In the genomic region with DNA sequence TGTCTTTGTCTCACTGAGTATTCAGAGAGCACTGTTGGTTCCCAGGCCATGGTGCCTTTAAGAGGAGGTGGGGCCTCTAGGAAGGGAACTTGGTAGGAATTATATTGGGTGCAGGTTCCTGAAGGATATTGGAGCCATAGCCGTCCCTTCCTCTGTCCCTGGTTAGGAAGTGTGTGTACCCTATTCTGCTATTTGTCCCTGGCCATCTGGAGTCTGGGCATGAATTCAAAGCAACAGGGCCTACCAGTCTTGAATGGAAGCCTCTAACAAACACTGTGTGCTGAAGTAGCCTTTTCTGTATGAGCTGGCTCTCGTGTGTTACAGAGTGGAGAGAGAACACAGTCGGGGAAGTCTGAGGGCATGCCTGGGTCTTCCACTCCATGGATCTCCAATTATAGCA, we compare ENCODE assay signal across 22 mouse cellular contexts. TPM values are rescaled to one million over a fixed set of nuclear protein-coding genes. Genes with fewer than 3 reads are reported as not detected.
DNase-seq lines count a peak whose midpoint lies in the region; ATAC-seq and TF ChIP-seq lines count a peak whose summit lies in the region.
"Had no signal": no experiment of that assay in that cellular context is flagged by ENCODE, and none has a peak within 500 bp of the region (broad histone marks: within the 10 kb centered on the region; RNA-seq: fewer than 3 reads in every experiment).

No protein-coding gene starts in this region.

- no peak overlapping the region for H3K9ac ChIP-seq in forebrain, embryonic 14.5 days (ENCODE audit: low read length)
- H3K9ac ChIP-seq in forebrain, embryonic 15.5 days (replicated peaks): no peak overlapping the region
- H3K9ac ChIP-seq in midbrain, postnatal 0 days (replicated peaks; ENCODE audit: low read length, poor library complexity, severe bottlenecking): no peak overlapping the region
- no peak overlapping the region for H3K9ac ChIP-seq in midbrain, embryonic 11.5 days (ENCODE audit: low read length)
- H3K9ac ChIP-seq in intestine, postnatal 0 days (ENCODE audit: low read depth, low read length): no peak overlapping the region
- H3K9ac ChIP-seq in kidney, embryonic 16.5 days (replicated peaks; ENCODE audit: low read length): no peak overlapping the region
- H3K9ac ChIP-seq: liver, postnatal 0 days had no signal

- H3K27ac ChIP-seq in forebrain, embryonic 14.5 days (ENCODE audit: low read depth, low read length): no peak overlapping the region
- no peak overlapping the region for H3K27ac ChIP-seq in forebrain, embryonic 15.5 days (replicated peaks)
- no peak overlapping the region for H3K27ac ChIP-seq in midbrain, postnatal 0 days (ENCODE audit: low read depth, low read length)
- no peak overlapping the region for H3K27ac ChIP-seq in midbrain, embryonic 11.5 days (ENCODE audit: low read depth, low read length)
- H3K27ac ChIP-seq in intestine, postnatal 0 days (ENCODE audit: low read depth, low read length): no peak overlapping the region
- no peak overlapping the region for H3K27ac ChIP-seq in kidney, embryonic 16.5 days (ENCODE audit: low read length)
- H3K27ac ChIP-seq: hindbrain, embryonic 10.5 days; midbrain, embryonic 10.5 days had no signal

- no peaks in the 10 kb centered on the region for H3K27me3 ChIP-seq in forebrain, embryonic 14.5 days (replicated peaks; ENCODE audit: control insufficient read depth, insufficient read depth, low read length)
- no peaks in the 10 kb centered on the region for H3K27me3 ChIP-seq in forebrain, embryonic 15.5 days
- no peaks in the 10 kb centered on the region for H3K27me3 ChIP-seq in midbrain, postnatal 0 days (ENCODE audit: insufficient read depth, low read length)
- no peaks in the 10 kb centered on the region for H3K27me3 ChIP-seq in midbrain, embryonic 11.5 days (ENCODE audit: control insufficient read depth, insufficient read depth, low read length)
- H3K27me3 ChIP-seq in intestine, postnatal 0 days (replicated peaks; ENCODE audit: control insufficient read depth, insufficient read depth, low read length): no peaks in the 10 kb centered on the region
- H3K27me3 ChIP-seq in kidney, embryonic 16.5 days (ENCODE audit: insufficient read depth, low read length): no peaks in the 10 kb centered on the region

- no peaks in the 10 kb centered on the region for H3K9me3 ChIP-seq in forebrain, embryonic 14.5 days (replicated peaks; ENCODE audit: control insufficient read depth, low read length)
- no peaks in the 10 kb centered on the region for H3K9me3 ChIP-seq in forebrain, embryonic 15.5 days
- no peaks in the 10 kb centered on the region for H3K9me3 ChIP-seq in midbrain, postnatal 0 days (ENCODE audit: low read length)
- H3K9me3 ChIP-seq in midbrain, embryonic 11.5 days (ENCODE audit: control insufficient read depth, low read length): no peaks in the 10 kb centered on the region
- H3K9me3 ChIP-seq in intestine, postnatal 0 days (ENCODE audit: control insufficient read depth): no peaks in the 10 kb centered on the region
- H3K9me3 ChIP-seq in kidney, embryonic 16.5 days (ENCODE audit: low read length): no peaks in the 10 kb centered on the region
- H3K9me3 ChIP-seq: hindbrain, embryonic 10.5 days; midbrain, embryonic 10.5 days had no signal

- no peak for ATAC-seq in forebrain, embryonic 14.5 days
- ATAC-seq in forebrain, embryonic 15.5 days (replicated peaks): no peak
- no peak for ATAC-seq in midbrain, postnatal 0 days (ENCODE audit: low FRiP score)
- ATAC-seq in midbrain, embryonic 11.5 days (ENCODE audit: low FRiP score): no peak
- ATAC-seq in intestine, postnatal 0 days: no peak
- ATAC-seq in kidney, embryonic 16.5 days (ENCODE audit: low FRiP score, low TSS enrichment): no peak
- ATAC-seq: forebrain, embryonic 16.5 days; inflammation-experienced regulatory T-cells, adult 6 months; liver, postnatal 0 days had no signal

- no peak for TF ChIP-seq CTCF in midbrain, postnatal 0 days (IDR thresholded peaks at IDR 0.05)
- no peak for TF ChIP-seq CTCF in intestine, postnatal 0 days (IDR thresholded peaks at IDR 0.05; ENCODE audit: low read depth)

- peak; percentile 40 for DNase-seq in forebrain, embryonic 14.5 days (ENCODE audit: low spot score)
- peak; percentile 17 for DNase-seq in midbrain, postnatal 0 days (ENCODE audit: low spot score)
- no peak for DNase-seq in midbrain, embryonic 11.5 days (ENCODE audit: low spot score, missing footprints)
- DNase-seq in cerebellum, postnatal 25 days: peak; percentile 84 to 86
- no peak for DNase-seq in adrenal gland, adult (ENCODE audit: inconsistent age in 2 of 2, low spot score in 1 of 2)
- DNase-seq: adrenal gland, adult 8-10 months; heart, adult 18-20 months; kidney, adult 9 months; liver; liver, postnatal 0 days; thymus, postnatal 36 days had no signal

- H3K4me3 ChIP-seq in forebrain, embryonic 14.5 days (ENCODE audit: low read depth, low read length): no peak overlapping the region
- H3K4me3 ChIP-seq in forebrain, embryonic 15.5 days: no peak overlapping the region
- H3K4me3 ChIP-seq in midbrain, postnatal 0 days (ENCODE audit: low read depth, low read length): no peak overlapping the region
- H3K4me3 ChIP-seq in midbrain, embryonic 11.5 days (ENCODE audit: low read depth, low read length): no peak overlapping the region
- no peak overlapping the region for H3K4me3 ChIP-seq in intestine, postnatal 0 days (ENCODE audit: low read depth, low read length)
- H3K4me3 ChIP-seq in kidney, embryonic 16.5 days (ENCODE audit: low read length): no peak overlapping the region
- H3K4me3 ChIP-seq: hindbrain, embryonic 10.5 days; midbrain, embryonic 10.5 days had no signal

- whole genome bisulfite sequencing in forebrain, embryonic 14.5 days: 67% methylated on average over 3 of the region's 3 CpGs
- 54% methylated on average over 3 of the region's 3 CpGs for WGBS in forebrain, embryonic 15.5 days
- WGBS in midbrain, postnatal 0 days: 79% methylated on average over 3 of the region's 3 CpGs
- 98% methylated on average over 3 of the region's 3 CpGs for WGBS in midbrain, embryonic 11.5 days
- 78% methylated on average over 3 of the region's 3 CpGs for WGBS in intestine, postnatal 0 days
- WGBS in kidney, embryonic 16.5 days: 82% methylated on average over 3 of the region's 3 CpGs

- H3K36me3 ChIP-seq in forebrain, embryonic 14.5 days (ENCODE audit: control insufficient read depth, insufficient read depth, low read length): peaks cover 21% of the 10 kb centered on the region
- peaks cover 10% of the 10 kb centered on the region; the same call in 1 of the 2 replicates for H3K36me3 ChIP-seq in forebrain, embryonic 15.5 days
- H3K36me3 ChIP-seq in midbrain, postnatal 0 days (ENCODE audit: insufficient read depth, low read length): peaks cover 19% of the 10 kb centered on the region
- H3K36me3 ChIP-seq in midbrain, embryonic 11.5 days (ENCODE audit: control insufficient read depth, insufficient read depth, low read length): no peaks in the 10 kb centered on the region
- H3K36me3 ChIP-seq in intestine, postnatal 0 days (ENCODE audit: control insufficient read depth, insufficient read depth): peaks cover 17% of the 10 kb centered on the region; the same call in 1 of the 2 replicates
- peaks cover 14% of the 10 kb centered on the region; the same call in 1 of the 2 replicates for H3K36me3 ChIP-seq in kidney, embryonic 16.5 days (ENCODE audit: insufficient read depth, low read length)

- H3K4me1 ChIP-seq in forebrain, embryonic 14.5 days (ENCODE audit: control insufficient read depth, insufficient read depth, low read length): no peaks in the 10 kb centered on the region
- no peaks in the 10 kb centered on the region for H3K4me1 ChIP-seq in forebrain, embryonic 15.5 days
- H3K4me1 ChIP-seq in midbrain, postnatal 0 days (ENCODE audit: insufficient read depth, low read length): no peaks in the 10 kb centered on the region
- H3K4me1 ChIP-seq in midbrain, embryonic 11.5 days (ENCODE audit: control insufficient read depth, insufficient read depth, low read length): no peaks in the 10 kb centered on the region
- no peaks in the 10 kb centered on the region for H3K4me1 ChIP-seq in intestine, postnatal 0 days (replicated peaks; ENCODE audit: control insufficient read depth, insufficient read depth, low read length)
- H3K4me1 ChIP-seq in kidney, embryonic 16.5 days (ENCODE audit: insufficient read depth, low read length): no peaks in the 10 kb centered on the region
- H3K4me1 ChIP-seq: hindbrain, embryonic 10.5 days; midbrain, embryonic 10.5 days had no signal

- no peak overlapping the region for H3K4me2 ChIP-seq in forebrain, embryonic 14.5 days (ENCODE audit: low read length)
- no peak overlapping the region for H3K4me2 ChIP-seq in forebrain, embryonic 15.5 days (replicated peaks)
- no peak overlapping the region for H3K4me2 ChIP-seq in midbrain, postnatal 0 days (ENCODE audit: low read depth, low read length, poor library complexity, severe bottlenecking)
- no peak overlapping the region for H3K4me2 ChIP-seq in midbrain, embryonic 11.5 days
- no peak overlapping the region for H3K4me2 ChIP-seq in intestine, postnatal 0 days (replicated peaks; ENCODE audit: low read depth)
- H3K4me2 ChIP-seq in kidney, embryonic 16.5 days (replicated peaks; ENCODE audit: low read depth, low read length): no peak overlapping the region

RNA-seq across cellular contexts. Expression of gene Arhgap17, which starts 42.4 kb away (rescaled TPM):
- 8.5 and 11.0 TPM in 2 replicates for polyA plus RNA-seq in forebrain, embryonic 14.5 days (2014; fragmentation: Nextera tagmentation; extraction: Ambion mirVana)
- polyA plus RNA-seq in forebrain, embryonic 15.5 days (2015; fragmentation: Nextera tagmentation; extraction: Ambion mirVana): 10.1 and 10.3 TPM in 2 replicates
- total RNA-seq in midbrain, postnatal 0 days (2014; rRNA removed): 4.8 and 12.1 TPM in 2 replicates
- polyA plus RNA-seq in midbrain, postnatal 0 days (2015; fragmentation: Nextera tagmentation; extraction: Ambion mirVana): 5.3 and 6.3 TPM in 2 replicates
- polyA plus RNA-seq in midbrain, embryonic 11.5 days (2014; fragmentation: Nextera tagmentation; extraction: Ambion mirVana): 24.8 and 26.2 TPM in 2 replicates
- 17.2 and 18.0 TPM in 2 replicates for polyA plus RNA-seq in intestine, postnatal 0 days (2015; fragmentation: Nextera tagmentation; extraction: Ambion mirVana)
- polyA plus RNA-seq in kidney, embryonic 16.5 days (2015; fragmentation: Nextera tagmentation; extraction: Ambion mirVana): 21.3 and 26.9 TPM in 2 replicates

RNA-seq across cellular contexts. Expression of gene Lcmt1, which starts 42.6 kb away (rescaled TPM):
- 108 and 113 TPM in 2 replicates for polyA plus RNA-seq in forebrain, embryonic 14.5 days (2014; fragmentation: Nextera tagmentation; extraction: Ambion mirVana)
- polyA plus RNA-seq in forebrain, embryonic 15.5 days (2015; fragmentation: Nextera tagmentation; extraction: Ambion mirVana): 96.5 and 102 TPM in 2 replicates
- 62.8 and 74.8 TPM in 2 replicates for total RNA-seq in midbrain, postnatal 0 days (2014; rRNA removed)
- 114 and 115 TPM in 2 replicates for polyA plus RNA-seq in midbrain, postnatal 0 days (2015; fragmentation: Nextera tagmentation; extraction: Ambion mirVana)
- polyA plus RNA-seq in midbrain, embryonic 11.5 days (2014; fragmentation: Nextera tagmentation; extraction: Ambion mirVana): 68.7 and 74.0 TPM in 2 replicates
- polyA plus RNA-seq in intestine, postnatal 0 days (2015; fragmentation: Nextera tagmentation; extraction: Ambion mirVana): 36.2 and 41.5 TPM in 2 replicates
- 58.5 and 59.9 TPM in 2 replicates for polyA plus RNA-seq in kidney, embryonic 16.5 days (2015; fragmentation: Nextera tagmentation; extraction: Ambion mirVana)

RNA-seq across cellular contexts. Expression of gene Aqp8, which starts 49.9 kb away (rescaled TPM):
- polyA plus RNA-seq in forebrain, embryonic 14.5 days (2014; fragmentation: Nextera tagmentation; extraction: Ambion mirVana): not detected in 2 replicates
- not detected in 2 replicates for polyA plus RNA-seq in forebrain, embryonic 15.5 days (2015; fragmentation: Nextera tagmentation; extraction: Ambion mirVana)
- total RNA-seq in midbrain, postnatal 0 days (2014; rRNA removed): not detected in 2 replicates
- polyA plus RNA-seq in midbrain, postnatal 0 days (2015; fragmentation: Nextera tagmentation; extraction: Ambion mirVana): not detected in 2 replicates
- polyA plus RNA-seq in midbrain, embryonic 11.5 days (2014; fragmentation: Nextera tagmentation; extraction: Ambion mirVana): 0.81 and 0.96 TPM in 2 replicates
- 23.1 and 30.8 TPM in 2 replicates for polyA plus RNA-seq in intestine, postnatal 0 days (2015; fragmentation: Nextera tagmentation; extraction: Ambion mirVana)
- polyA plus RNA-seq in kidney, embryonic 16.5 days (2015; fragmentation: Nextera tagmentation; extraction: Ambion mirVana): 0.31 and 0.69 TPM in 2 replicates
- total RNA-seq: adrenal gland, adult 8-10 months; gastrocnemius, adult 8-10 months; left cerebral cortex, postnatal 25 days had no signal
- polyA plus RNA-seq: forebrain, embryonic 16.5 days; inflammation-experienced regulatory T-cells, adult 6 months; large intestine, adult 2 months; neural tube, embryonic 14.5 days had no signal

Comparison
In these comparisons a context has a peak if more than half of its experiments do, and no peak if none do; other contexts are left out.
1. DNase-seq: peak in forebrain, embryonic 14.5 days (single experiment), midbrain, postnatal 0 days (single experiment) and cerebellum, postnatal 25 days (2 of 2); none in midbrain, embryonic 11.5 days (single experiment) and adrenal gland, adult (0 of 2).
2. RNA of gene Aqp8, which starts 49.9 kb away (polyA plus RNA-seq): 23.1 to 30.8 TPM in intestine, postnatal 0 days; 0.81 to 0.96 TPM in midbrain, embryonic 11.5 days, 0.31 to 0.69 TPM in kidney, embryonic 16.5 days, not detected in forebrain, embryonic 15.5 days, not detected in forebrain, embryonic 14.5 days and not detected in midbrain, postnatal 0 days; every median in the first group is over 10 times any median in the second.